Mouse (Mus musculus): ENCODE measurements at regions not wholly inside any gene's neighbourhood (a gene's known extent, or its start where the extent isn't known, plus 50 kb on each side); places are given as distances from the start of the nearest gene placed in this dataset.
"Not testable (repeated sequence)": the region's sequence is repeated elsewhere in the genome, so short reads cannot be mapped to it uniquely, and the experiment has no call there.

- ATAC-seq (ENCODE audit: insufficient read depth, low read depth) (no peak), DNase-seq (ENCODE audit: low spot score) (no peak)
- Histone ChIP-seq H3K4me2 (ENCODE audit: low read depth, low read length) (no peak overlapping the region), H3K36me3 (replicated peaks; ENCODE audit: control insufficient read depth, insufficient read depth, low read length) (no peaks in the 10 kb centered on the region), H3K4me3 (ENCODE audit: low read depth, low read length) (no peak overlapping the region), H3K27ac (ENCODE audit: low read depth) (no peak overlapping the region), H3K27me3 (ENCODE audit: control insufficient read depth, insufficient read depth, low read length) (no peaks in the 10 kb centered on the region), H3K9ac (replicated peaks; ENCODE audit: low read depth, low read length) (no peak overlapping the region), H3K4me1 (ENCODE audit: control insufficient read depth, insufficient read depth) (peaks cover 8% of the 10 kb centered on the region), H3K9me3 (replicated peaks; ENCODE audit: control insufficient read depth, low read length) (no peaks in the 10 kb centered on the region)
- no peak for TF ChIP-seq EP300 (IDR thresholded peaks at IDR 0.05; ENCODE audit: low read depth)
- no peak for TF ChIP-seq CTCF (IDR thresholded peaks at IDR 0.05; ENCODE audit: low read depth)
- WGBS: 87% methylated on average over 6 of the region's 6 CpGs
These were observed 144.5 kb upstream of the Tbl1xr1 start for GRCm38 (mm10) chr3:21931951-21932350.

- not testable (repeated sequence) for H3K4me2 ChIP-seq (ENCODE audit: low read depth, low read length); DNase-seq (ENCODE audit: low spot score); ATAC-seq (ENCODE audit: insufficient read depth, low read depth); H3K27me3 ChIP-seq (ENCODE audit: control insufficient read depth, insufficient read depth, low read length); H3K9ac ChIP-seq (replicated peaks; ENCODE audit: low read depth, low read length); H3K9me3 ChIP-seq (replicated peaks; ENCODE audit: control insufficient read depth, low read length); H3K4me3 ChIP-seq (ENCODE audit: low read depth, low read length); H3K36me3 ChIP-seq (replicated peaks; ENCODE audit: control insufficient read depth, insufficient read depth, low read length); H3K27ac ChIP-seq (ENCODE audit: low read depth)
- 78% methylated on average over 8 of the region's 8 CpGs for WGBS
- peaks cover 14% of the 10 kb centered on the region for H3K4me1 ChIP-seq (ENCODE audit: control insufficient read depth, insufficient read depth)
These were observed 143.8 kb upstream of the Tbl1xr1 start for GRCm38 (mm10) chr3:21932696-21933095.

- no peak for ATAC-seq (ENCODE audit: insufficient read depth, low read depth)
- DNase-seq (ENCODE audit: low spot score): peak; percentile 32
- peak overlapping the region; percentile 60 for H3K4me2 ChIP-seq (ENCODE audit: low read depth, low read length)
- no peaks in the 10 kb centered on the region for H3K36me3 ChIP-seq (replicated peaks; ENCODE audit: control insufficient read depth, insufficient read depth, low read length)
- no peaks in the 10 kb centered on the region for H3K9me3 ChIP-seq (replicated peaks; ENCODE audit: control insufficient read depth, low read length)
- no peak for TF ChIP-seq EP300 (IDR thresholded peaks at IDR 0.05; ENCODE audit: low read depth)
- no peak for TF ChIP-seq CTCF (IDR thresholded peaks at IDR 0.05; ENCODE audit: low read depth)
- peaks cover 14% of the 10 kb centered on the region for H3K4me1 ChIP-seq (ENCODE audit: control insufficient read depth, insufficient read depth)
- no peak overlapping the region for H3K9ac ChIP-seq (replicated peaks; ENCODE audit: low read depth, low read length)
- H3K4me3 ChIP-seq (ENCODE audit: low read depth, low read length): no peak overlapping the region
- H3K27me3 ChIP-seq (ENCODE audit: control insufficient read depth, insufficient read depth, low read length): no peaks in the 10 kb centered on the region
- H3K27ac ChIP-seq (ENCODE audit: low read depth): peak overlapping the region; percentile 56; the same call in 1 of the 2 replicates
- 33% methylated on average over 5 of the region's 5 CpGs for WGBS
These were observed 141.7 kb upstream of the Tbl1xr1 start for GRCm38 (mm10) chr3:21934731-21935271.

GRCm38 (mm10) chr3:21935571-21936261 lies 140.7 kb upstream of the Tbl1xr1 start:
- TF ChIP-seq EP300 (IDR thresholded peaks at IDR 0.05; ENCODE audit: low read depth) (peak; percentile 99), CTCF (IDR thresholded peaks at IDR 0.05; ENCODE audit: low read depth) (peak; percentile 16; the same call in 1 of the 2 replicates)
- DNase-seq (ENCODE audit: low spot score): peak; percentile 99
- H3K9ac ChIP-seq (replicated peaks; ENCODE audit: low read depth, low read length): no peak overlapping the region; the same call in 1 of the 2 replicates
- no peaks in the 10 kb centered on the region for H3K27me3 ChIP-seq (ENCODE audit: control insufficient read depth, insufficient read depth, low read length)
- H3K4me2 ChIP-seq (ENCODE audit: low read depth, low read length): peak overlapping the region; percentile 60
- peak overlapping the region; percentile 56 for H3K27ac ChIP-seq (ENCODE audit: low read depth)
- under 1% methylated on average over 24 of the region's 24 CpGs for WGBS
- H3K36me3 ChIP-seq (replicated peaks; ENCODE audit: control insufficient read depth, insufficient read depth, low read length): no peaks in the 10 kb centered on the region
- H3K4me1 ChIP-seq (ENCODE audit: control insufficient read depth, insufficient read depth): peaks cover 14% of the 10 kb centered on the region
- H3K9me3 ChIP-seq (replicated peaks; ENCODE audit: control insufficient read depth, low read length): no peaks in the 10 kb centered on the region
- ATAC-seq (ENCODE audit: insufficient read depth, low read depth): peak; percentile 97
- H3K4me3 ChIP-seq (ENCODE audit: low read depth, low read length): peak overlapping the region; percentile 34

- Histone ChIP-seq H3K4me3 (ENCODE audit: low read depth, low read length) (peak overlapping the region; percentile 34; the same call in 1 of the 2 replicates), H3K27ac (ENCODE audit: low read depth) (no peak overlapping the region), H3K27me3 (ENCODE audit: control insufficient read depth, insufficient read depth, low read length) (no peaks in the 10 kb centered on the region), H3K9me3 (replicated peaks; ENCODE audit: control insufficient read depth, low read length) (no peaks in the 10 kb centered on the region), H3K36me3 (replicated peaks; ENCODE audit: control insufficient read depth, insufficient read depth, low read length) (no peaks in the 10 kb centered on the region), H3K4me1 (ENCODE audit: control insufficient read depth, insufficient read depth) (peaks cover 14% of the 10 kb centered on the region), H3K9ac (replicated peaks; ENCODE audit: low read depth, low read length) (no peak overlapping the region), H3K4me2 (ENCODE audit: low read depth, low read length) (peak overlapping the region; percentile 60)
- 9% methylated on average over 8 of the region's 8 CpGs for WGBS
- ATAC-seq (ENCODE audit: insufficient read depth, low read depth) (peak; percentile 33), DNase-seq (ENCODE audit: low spot score) (no peak)
- TF ChIP-seq EP300 (IDR thresholded peaks at IDR 0.05; ENCODE audit: low read depth) (no peak), CTCF (IDR thresholded peaks at IDR 0.05; ENCODE audit: low read depth) (no peak)
These were observed 140.2 kb upstream of the Tbl1xr1 start for GRCm38 (mm10) chr3:21936262-21936603.

- Histone ChIP-seq H3K9me3 (replicated peaks; ENCODE audit: control insufficient read depth, low read length) (no peaks in the 10 kb centered on the region), H3K4me2 (ENCODE audit: low read depth, low read length) (peak overlapping the region; percentile 60; the same call in 1 of the 2 replicates), H3K9ac (replicated peaks; ENCODE audit: low read depth, low read length) (no peak overlapping the region), H3K4me3 (ENCODE audit: low read depth, low read length) (no peak overlapping the region), H3K36me3 (replicated peaks; ENCODE audit: control insufficient read depth, insufficient read depth, low read length) (no peaks in the 10 kb centered on the region), H3K4me1 (ENCODE audit: control insufficient read depth, insufficient read depth) (peaks cover 14% of the 10 kb centered on the region), H3K27ac (ENCODE audit: low read depth) (no peak overlapping the region), H3K27me3 (ENCODE audit: control insufficient read depth, insufficient read depth, low read length) (no peaks in the 10 kb centered on the region)
- ATAC-seq (ENCODE audit: insufficient read depth, low read depth) (no peak), DNase-seq (ENCODE audit: low spot score) (no peak)
- WGBS: 38% methylated on average over 8 of the region's 8 CpGs
- TF ChIP-seq EP300 (IDR thresholded peaks at IDR 0.05; ENCODE audit: low read depth): no peak
- no peak for TF ChIP-seq CTCF (IDR thresholded peaks at IDR 0.05; ENCODE audit: low read depth)
These were observed 139.8 kb upstream of the Tbl1xr1 start for GRCm38 (mm10) chr3:21936616-21937015.

Data from heart, postnatal 0 days (tissue).